Mouse (Mus musculus) intestine, embryonic 14.5 days (tissue): ENCODE results near the gene Mepe. TPM values are rescaled to one million over a fixed set of nuclear protein-coding genes. Genes with fewer than 3 reads are reported as not detected.
A peak's percentile ranks its signal among the peaks of the same experiment; 100 is the strongest.

Experiments
- ATAC-seq: fragments of 200-750 bp; cut with Nextera tagmentation; replicated peaks from 2 replicates; pipeline ENCODE4 v1.8.0; 2017; ENCODE audit warnings: low read depth, moderate number of reproducible peaks, moderate TSS enrichment, moderate library complexity; ENCODE audit not compliant: low FRiP score, low TSS enrichment
- DNase-seq: peaks from one replicate; pipeline ENCODE4 v3.0.0-alpha.2; 2018; ENCODE audit warnings: low spot score
- H3K27ac ChIP-seq: fragments of 300-500 bp; sonication (generic); 2 replicates; pipeline ENCODE4 v1.5.1; 2014; ENCODE audit warnings: low read depth, mild to moderate bottlenecking, control low read depth
- H3K27me3 ChIP-seq: fragments of 300-500 bp; sonication (generic); replicated peaks from 2 replicates; pipeline ENCODE4 v1.6.1; 2014; ENCODE audit warnings: low read length, control low read depth; ENCODE audit not compliant: control insufficient read depth, insufficient read depth
- H3K36me3 ChIP-seq: fragments of 300-500 bp; sonication (generic); 2 replicates; pipeline ENCODE4 v1.6.1; 2014; ENCODE audit warnings: low read length, control low read depth; ENCODE audit not compliant: control insufficient read depth, insufficient read depth
- H3K4me1 ChIP-seq: fragments of 300-500 bp; sonication (generic); replicated peaks from 2 replicates; pipeline ENCODE4 v1.6.1; 2014; ENCODE audit warnings: low read length, control low read depth, mixed read lengths; ENCODE audit not compliant: control insufficient read depth, insufficient read depth
- H3K4me2 ChIP-seq: fragments of 300-500 bp; sonication (generic); 2 replicates; pipeline ENCODE4 v1.6.1; 2014; ENCODE audit warnings: low read length
- H3K4me3 ChIP-seq: fragments of 300-500 bp; sonication (generic); 2 replicates; pipeline ENCODE4 v1.5.1; 2014; ENCODE audit warnings: low read depth, low read length, control low read depth, mixed read lengths
- H3K9ac ChIP-seq: fragments of 300-500 bp; sonication (generic); 2 replicates; pipeline ENCODE4 v1.6.1; 2014; ENCODE audit warnings: mild to moderate bottlenecking, low read length
- H3K9me3 ChIP-seq: fragments of 300-500 bp; sonication (generic); 2 replicates; pipeline ENCODE4 v1.6.1; 2016; ENCODE audit warnings: low read length, control low read depth; ENCODE audit not compliant: control insufficient read depth
- WGBS: fragments of 180-500 bp; shearing (Covaris S2); extraction: QIAGEN DNeasy Blood & Tissue Kit; methylation state at CpG from one replicate; pipeline ENCODE4 v1.1.7; 2014; 5-methylcytosine and 5-hydroxymethylcytosine counted together
- polyA plus RNA-seq: library from polyadenylated mRNA; unstranded; fragments of >200 nt; fragmentation: Nextera tagmentation; extraction: Ambion mirVana; gene quantifications from 2 replicates; pipeline ENCODE4 v1.2.1, GENCODE M21; 2014

The Mepe gene
- polyA plus RNA-seq, 1 experiment from 2014 or later, result not detected

GRCm38 (mm10) chr5:104330088-104330487 lies 5.0 kb downstream of the Mepe start:
- no peak overlapping the region for H3K4me3 ChIP-seq
- no peaks in the 10 kb centered on the region for H3K9me3 ChIP-seq
- WGBS, result 75% methylated on average over 5 of the region's 5 CpGs
- no peaks in the 10 kb centered on the region for H3K36me3 ChIP-seq
- no peak overlapping the region for H3K9ac ChIP-seq
- no peak for DNase-seq
- no peak for ATAC-seq
- H3K27ac ChIP-seq, result no peak overlapping the region
- H3K4me1 ChIP-seq, result no peaks in the 10 kb centered on the region
- no peaks in the 10 kb centered on the region for H3K27me3 ChIP-seq
- H3K4me2 ChIP-seq, result no peak overlapping the region

GRCm38 (mm10) chr5:104332296-104332695 lies 7.2 kb downstream of the Mepe start:
- H3K27me3 ChIP-seq, result no peaks in the 10 kb centered on the region
- no peak overlapping the region for H3K4me3 ChIP-seq
- H3K9me3 ChIP-seq, result no peaks in the 10 kb centered on the region
- DNase-seq, result no peak
- H3K27ac ChIP-seq, result no peak overlapping the region
- no peaks in the 10 kb centered on the region for H3K4me1 ChIP-seq
- WGBS, result 51% methylated on average over 3 of the region's 3 CpGs
- no peak for ATAC-seq
- H3K9ac ChIP-seq, result no peak overlapping the region
- no peaks in the 10 kb centered on the region for H3K36me3 ChIP-seq
- H3K4me2 ChIP-seq, result no peak overlapping the region

GRCm38 (mm10) chr5:104333231-104333640 lies 8.1 kb downstream of the Mepe start:
- Histone ChIP-seq H3K27me3 (no peaks in the 10 kb centered on the region), H3K4me2 (no peak overlapping the region), H3K9me3 (no peaks in the 10 kb centered on the region), H3K9ac (no peak overlapping the region), H3K4me3 (no peak overlapping the region), H3K4me1 (no peaks in the 10 kb centered on the region), H3K36me3 (no peaks in the 10 kb centered on the region), H3K27ac (no peak overlapping the region)
- ATAC-seq, result peak; percentile 62; the same call in 1 of the 2 replicates
- 41% methylated on average over 7 of the region's 7 CpGs for WGBS
- DNase-seq, result peak; percentile 73

- ATAC-seq, result 0 out of 2 replicates have a peak, but pooled peaks have one; percentile 27
Measured at GRCm38 (mm10) chr5:104333643-104334042, 8.5 kb downstream of the Mepe start.

GRCm38 (mm10) chr5:104334516-104334915 lies 9.4 kb downstream of the Mepe start:
- WGBS, result 86% methylated on average over 14 of the region's 14 CpGs
- Histone ChIP-seq H3K4me2 (no peak overlapping the region), H3K4me3 (no peak overlapping the region), H3K27ac (no peak overlapping the region), H3K4me1 (no peaks in the 10 kb centered on the region), H3K9me3 (no peaks in the 10 kb centered on the region), H3K27me3 (no peaks in the 10 kb centered on the region), H3K36me3 (no peaks in the 10 kb centered on the region), H3K9ac (no peak overlapping the region)
- DNase-seq (no peak), ATAC-seq (no peak)

More at GRCm38 (mm10) chr5:104333643-104334042, 8.5 kb downstream of the Mepe start:
- no peak overlapping the region for H3K9ac ChIP-seq
- DNase-seq, result no peak
- no peaks in the 10 kb centered on the region for H3K27me3 ChIP-seq
- no peaks in the 10 kb centered on the region for H3K4me1 ChIP-seq
- no peak overlapping the region for H3K4me3 ChIP-seq
- no peaks in the 10 kb centered on the region for H3K9me3 ChIP-seq
- no peak overlapping the region for H3K27ac ChIP-seq
- no peaks in the 10 kb centered on the region for H3K36me3 ChIP-seq
- no peak overlapping the region for H3K4me2 ChIP-seq
- WGBS, result 80% methylated on average over 6 of the region's 6 CpGs

- H3K4me3 ChIP-seq, result no peak overlapping the region
- H3K27me3 ChIP-seq, result no peaks in the 10 kb centered on the region
- ATAC-seq (no peak), DNase-seq (no peak)
- H3K36me3 ChIP-seq, result no peaks in the 10 kb centered on the region
- no peaks in the 10 kb centered on the region for H3K9me3 ChIP-seq
- H3K9ac ChIP-seq, result no peak overlapping the region
- no peak overlapping the region for H3K4me2 ChIP-seq
- 82% methylated on average over 5 of the region's 5 CpGs for WGBS
- H3K4me1 ChIP-seq, result no peaks in the 10 kb centered on the region
- no peak overlapping the region for H3K27ac ChIP-seq
Measured at GRCm38 (mm10) chr5:104335962-104336361, 10.8 kb downstream of the Mepe start.

- Histone ChIP-seq H3K27me3 (no peaks in the 10 kb centered on the region), H3K9ac (no peak overlapping the region), H3K36me3 (no peaks in the 10 kb centered on the region), H3K27ac (no peak overlapping the region), H3K4me2 (no peak overlapping the region), H3K4me3 (no peak overlapping the region), H3K9me3 (no peaks in the 10 kb centered on the region), H3K4me1 (no peaks in the 10 kb centered on the region)
- whole genome bisulfite sequencing, result 79% methylated on average over 4 of the region's 4 CpGs
- DNase-seq (no peak), ATAC-seq (no peak)
Measured at GRCm38 (mm10) chr5:104337491-104337890, 12.4 kb downstream of the Mepe start.

- no peaks in the 10 kb centered on the region for H3K9me3 ChIP-seq
- 77% methylated on average over 5 of the region's 5 CpGs for WGBS
- H3K36me3 ChIP-seq, result no peaks in the 10 kb centered on the region
- no peak overlapping the region for H3K9ac ChIP-seq
- ATAC-seq, result no peak
- no peak for DNase-seq
- H3K4me1 ChIP-seq, result no peaks in the 10 kb centered on the region
- H3K27ac ChIP-seq, result no peak overlapping the region
- no peak overlapping the region for H3K4me3 ChIP-seq
- H3K27me3 ChIP-seq, result no peaks in the 10 kb centered on the region
- no peak overlapping the region for H3K4me2 ChIP-seq
Measured at GRCm38 (mm10) chr5:104339009-104339408, 13.9 kb downstream of the Mepe start.

GRCm38 (mm10) chr5:104339706-104340512 lies 14.8 kb downstream of the Mepe start:
- Histone ChIP-seq H3K27ac (no peak overlapping the region), H3K4me2 (peak overlapping the region; percentile 20; the same call in 1 of the 2 replicates), H3K4me1 (no peaks in the 10 kb centered on the region), H3K27me3 (no peaks in the 10 kb centered on the region), H3K9me3 (no peaks in the 10 kb centered on the region), H3K4me3 (no peak overlapping the region), H3K36me3 (no peaks in the 10 kb centered on the region), H3K9ac (no peak overlapping the region)
- peak; percentile 82; the same call in 1 of the 2 replicates for ATAC-seq
- DNase-seq, result peak; percentile 68
- 19% methylated on average over 14 of the region's 14 CpGs for WGBS
